Comparison of ENCODE assay signal across 19 mouse cellular contexts in the genomic region with DNA sequence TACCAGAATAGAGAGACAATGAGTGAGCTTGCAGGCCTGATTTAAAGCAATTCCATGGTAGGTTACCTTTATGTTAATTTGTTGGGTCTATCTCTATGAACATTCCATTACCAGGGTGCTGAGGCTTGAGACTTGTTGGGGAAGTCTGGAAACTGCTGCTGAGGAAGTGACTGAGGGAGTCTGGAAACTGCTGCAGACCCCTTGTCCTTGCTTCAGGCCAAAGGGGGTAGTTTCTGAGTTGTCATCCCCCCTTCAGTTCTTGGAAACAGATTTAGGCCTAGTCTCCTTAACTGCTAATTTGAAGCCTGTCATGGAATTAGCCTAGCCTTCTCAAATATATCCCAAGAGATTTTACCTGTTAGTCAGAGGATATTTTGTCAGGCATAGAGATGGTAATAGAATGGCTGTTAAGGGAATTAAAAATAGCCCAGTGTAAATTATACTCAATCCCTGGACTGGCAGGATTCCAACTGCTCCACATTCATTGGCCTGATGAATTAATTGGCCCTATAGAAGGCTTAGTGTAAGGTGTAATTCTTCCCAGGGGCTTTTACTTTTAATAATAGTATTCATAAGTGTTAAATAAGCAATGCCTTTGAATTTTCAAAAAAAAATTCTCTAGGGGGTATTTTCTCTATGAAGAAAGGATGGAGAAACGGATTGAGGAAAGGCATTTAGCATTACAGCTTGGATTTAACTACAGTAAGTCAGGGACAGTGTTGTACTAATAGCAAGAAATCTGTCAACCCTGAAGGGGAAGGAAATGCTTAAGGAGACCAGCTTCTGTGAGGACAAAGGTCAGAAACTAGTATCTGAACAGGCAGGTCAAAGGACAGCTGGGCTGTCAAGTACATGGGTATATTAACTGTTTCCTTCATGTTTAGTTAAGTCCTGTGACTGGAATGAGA. TPM values are rescaled to one million over a fixed set of nuclear protein-coding genes. Genes with fewer than 3 reads are reported as not detected.
DNase-seq lines count a peak whose midpoint lies in the region; ATAC-seq lines count a peak whose summit lies in the region.
"Had no signal": no experiment of that assay in that cellular context is flagged by ENCODE, and none has a peak within 500 bp of the region (broad histone marks: within the 10 kb centered on the region; RNA-seq: fewer than 3 reads in every experiment).

No protein-coding gene starts in this region.

- no peak overlapping the region for H3K4me3 ChIP-seq in midbrain, embryonic 12.5 days
- H3K4me3 ChIP-seq in midbrain, embryonic 10.5 days: no peak overlapping the region
- H3K4me3 ChIP-seq: erythroblast, embryonic 14.5 days; heart, adult 2 months; liver, embryonic 13.5 days; myocyte had no signal

- no peaks in the 10 kb centered on the region for H3K9me3 ChIP-seq in midbrain, embryonic 12.5 days
- H3K9me3 ChIP-seq in midbrain, embryonic 10.5 days (replicated peaks): no peaks in the 10 kb centered on the region
- H3K9me3 ChIP-seq: liver, embryonic 13.5 days had no signal

- WGBS in midbrain, embryonic 12.5 days: 50% methylated on average over 1 of the region's 1 CpGs
- 74% methylated on average over 1 of the region's 1 CpGs for WGBS in midbrain, embryonic 10.5 days

- H3K36me3 ChIP-seq in midbrain, embryonic 12.5 days: no peaks in the 10 kb centered on the region
- no peaks in the 10 kb centered on the region for H3K36me3 ChIP-seq in midbrain, embryonic 10.5 days
- H3K36me3 ChIP-seq: liver, embryonic 13.5 days had no signal

- peak; percentile 68; the same call in 1 of the 2 replicates for ATAC-seq in midbrain, embryonic 12.5 days (ENCODE audit: low FRiP score, low read depth)

- no peaks in the 10 kb centered on the region for H3K27me3 ChIP-seq in midbrain, embryonic 12.5 days
- H3K27me3 ChIP-seq in midbrain, embryonic 10.5 days (ENCODE audit: low read depth, poor library complexity, severe bottlenecking): no peaks in the 10 kb centered on the region
- H3K27me3 ChIP-seq: liver, embryonic 13.5 days had no signal

- no peak overlapping the region for H3K4me2 ChIP-seq in midbrain, embryonic 12.5 days (replicated peaks)
- H3K4me2 ChIP-seq: liver, embryonic 13.5 days had no signal

- DNase-seq in cerebellum, postnatal 14 days: peak; percentile 0 to 2
- no peak for DNase-seq in cerebellum, adult 8-10 months
- no peak for DNase-seq in midbrain, embryonic 10.5 days (ENCODE audit: low spot score)
- DNase-seq in kidney, postnatal 14 days: peak; percentile 36
- DNase-seq in right cerebral cortex, adult 2 months (ENCODE audit: low spot score in 2 of 2): no peak
- no peak for DNase-seq in adrenal gland, postnatal 14 days
- DNase-seq in layer of hippocampus, postnatal 25 days (ENCODE audit: extremely low spot score in 1 of 2, low spot score in 1 of 2): no peak
- DNase-seq: adrenal gland, adult 2 months; heart, adult 2 months; heart, postnatal 36 days; liver, embryonic 13.5 days had no signal

- H3K4me1 ChIP-seq in midbrain, embryonic 12.5 days: no peaks in the 10 kb centered on the region; the same call in 1 of the 2 replicates
- H3K4me1 ChIP-seq in midbrain, embryonic 10.5 days: no peaks in the 10 kb centered on the region
- H3K4me1 ChIP-seq: liver, embryonic 13.5 days had no signal

- H3K9ac ChIP-seq in midbrain, embryonic 12.5 days (replicated peaks): no peak overlapping the region
- H3K9ac ChIP-seq: liver, embryonic 13.5 days had no signal

- H3K27ac ChIP-seq in midbrain, embryonic 12.5 days (replicated peaks): no peak overlapping the region
- H3K27ac ChIP-seq in midbrain, embryonic 10.5 days (replicated peaks): no peak overlapping the region
- H3K27ac ChIP-seq: heart, adult 2 months; liver, embryonic 13.5 days had no signal

RNA-seq across cellular contexts. Expression of a gene that starts 10.1 kb away (rescaled TPM):
- not detected in 2 replicates for polyA plus RNA-seq in midbrain, embryonic 12.5 days (2016; fragmentation: Nextera tagmentation; extraction: Ambion mirVana)
- polyA plus RNA-seq in midbrain, embryonic 10.5 days (2016; fragmentation: Nextera tagmentation; extraction: Ambion mirVana): not detected in 2 replicates
- not detected in 2 replicates for total RNA-seq in adrenal gland, postnatal 14 days (2021)
- total RNA-seq in layer of hippocampus, postnatal 25 days (2021): not detected
- total RNA-seq: adrenal gland, adult 2 months; gastrocnemius, adult 18-20 months; heart, adult 2 months; heart, postnatal 36 days; layer of hippocampus, adult 8-10 months; left cerebral cortex, postnatal 10 days had no signal
- polyA plus RNA-seq: adrenal gland, adult 2 months; cortical plate, adult 2 months; erythroblast, embryonic 14.5 days; heart, adult 2 months; liver, embryonic 13.5 days; myocyte; spleen, adult 2 months had no signal

RNA-seq across cellular contexts. Expression of a gene that starts 16.5 kb away (rescaled TPM):
- polyA plus RNA-seq in midbrain, embryonic 12.5 days (2016; fragmentation: Nextera tagmentation; extraction: Ambion mirVana): not detected in 2 replicates
- not detected in 2 replicates for polyA plus RNA-seq in midbrain, embryonic 10.5 days (2016; fragmentation: Nextera tagmentation; extraction: Ambion mirVana)
- not detected in 2 replicates for total RNA-seq in adrenal gland, postnatal 14 days (2021)
- total RNA-seq in layer of hippocampus, postnatal 25 days (2021): not detected
- total RNA-seq: adrenal gland, adult 2 months; gastrocnemius, adult 18-20 months; heart, adult 2 months; heart, postnatal 36 days; layer of hippocampus, adult 8-10 months; left cerebral cortex, postnatal 10 days had no signal
- polyA plus RNA-seq: adrenal gland, adult 2 months; cortical plate, adult 2 months; erythroblast, embryonic 14.5 days; heart, adult 2 months; liver, embryonic 13.5 days; myocyte; spleen, adult 2 months had no signal

RNA-seq across cellular contexts. Expression of a gene that starts 18.7 kb away (rescaled TPM):
- not detected in 2 replicates for polyA plus RNA-seq in midbrain, embryonic 12.5 days (2016; fragmentation: Nextera tagmentation; extraction: Ambion mirVana)
- polyA plus RNA-seq in midbrain, embryonic 10.5 days (2016; fragmentation: Nextera tagmentation; extraction: Ambion mirVana): not detected in 2 replicates
- not detected in 2 replicates for total RNA-seq in adrenal gland, postnatal 14 days (2021)
- not detected for total RNA-seq in layer of hippocampus, postnatal 25 days (2021)
- total RNA-seq: adrenal gland, adult 2 months; gastrocnemius, adult 18-20 months; heart, adult 2 months; heart, postnatal 36 days; layer of hippocampus, adult 8-10 months; left cerebral cortex, postnatal 10 days had no signal
- polyA plus RNA-seq: adrenal gland, adult 2 months; cortical plate, adult 2 months; erythroblast, embryonic 14.5 days; heart, adult 2 months; liver, embryonic 13.5 days; myocyte; spleen, adult 2 months had no signal

RNA-seq across cellular contexts. Expression of a gene that starts 30.7 kb away (rescaled TPM):
- not detected in 2 replicates for polyA plus RNA-seq in midbrain, embryonic 12.5 days (2016; fragmentation: Nextera tagmentation; extraction: Ambion mirVana)
- polyA plus RNA-seq in midbrain, embryonic 10.5 days (2016; fragmentation: Nextera tagmentation; extraction: Ambion mirVana): not detected in 2 replicates
- total RNA-seq in adrenal gland, postnatal 14 days (2021): not detected in 2 replicates
- not detected for total RNA-seq in layer of hippocampus, postnatal 25 days (2021)
- total RNA-seq: adrenal gland, adult 2 months; gastrocnemius, adult 18-20 months; heart, adult 2 months; heart, postnatal 36 days; layer of hippocampus, adult 8-10 months; left cerebral cortex, postnatal 10 days had no signal
- polyA plus RNA-seq: adrenal gland, adult 2 months; cortical plate, adult 2 months; erythroblast, embryonic 14.5 days; heart, adult 2 months; liver, embryonic 13.5 days; myocyte; spleen, adult 2 months had no signal

RNA-seq across cellular contexts. Expression of a gene that starts 32.1 kb away (rescaled TPM):
- not detected in 2 replicates for polyA plus RNA-seq in midbrain, embryonic 12.5 days (2016; fragmentation: Nextera tagmentation; extraction: Ambion mirVana)
- not detected in 2 replicates for polyA plus RNA-seq in midbrain, embryonic 10.5 days (2016; fragmentation: Nextera tagmentation; extraction: Ambion mirVana)
- not detected in 2 replicates for total RNA-seq in adrenal gland, postnatal 14 days (2021)
- total RNA-seq in layer of hippocampus, postnatal 25 days (2021): not detected
- total RNA-seq: adrenal gland, adult 2 months; gastrocnemius, adult 18-20 months; heart, adult 2 months; heart, postnatal 36 days; layer of hippocampus, adult 8-10 months; left cerebral cortex, postnatal 10 days had no signal
- polyA plus RNA-seq: adrenal gland, adult 2 months; cortical plate, adult 2 months; erythroblast, embryonic 14.5 days; heart, adult 2 months; liver, embryonic 13.5 days; myocyte; spleen, adult 2 months had no signal

Comparison
In these comparisons a context has a peak if more than half of its experiments do, and no peak if none do; other contexts are left out.
1. DNase-seq: peak in cerebellum, postnatal 14 days (2 of 2) and kidney, postnatal 14 days (single experiment); none in cerebellum, adult 8-10 months (single experiment), midbrain, embryonic 10.5 days (single experiment), right cerebral cortex, adult 2 months (0 of 2), adrenal gland, postnatal 14 days (single experiment) and layer of hippocampus, postnatal 25 days (0 of 2).